Mouse (Mus musculus): ENCODE results near the gene Srms.

Gene Srms

GRCm38 (mm10) chr2:181213021-181213445, at the start of gene Srms:
Srms (minus strand) TSS chr2:181213185.
- no peak for DNase-seq (ENCODE audit: low spot score in 2 of 2)

DNA sequence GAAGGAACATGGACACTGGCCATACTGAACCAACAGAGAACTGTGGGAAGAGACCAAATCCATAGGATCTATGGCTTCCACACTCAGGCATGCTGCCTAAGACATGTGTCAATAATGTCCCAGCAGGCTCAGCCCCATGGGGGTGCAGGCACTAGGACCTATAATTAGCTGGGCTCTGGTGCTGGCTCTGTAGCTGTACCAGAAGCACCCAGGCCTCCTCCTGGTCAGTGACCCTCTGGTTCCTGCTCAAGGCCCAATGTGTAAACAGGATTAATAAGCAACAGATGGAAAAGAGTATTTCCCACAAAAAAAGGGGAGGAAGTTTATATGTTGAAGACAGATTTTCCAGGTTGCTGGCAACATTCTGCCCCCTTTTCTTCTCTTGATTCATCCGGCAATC, 40.3 kb upstream of the Srms start:
- no peak for DNase-seq (ENCODE audit: low spot score in 2 of 2)

DNA sequence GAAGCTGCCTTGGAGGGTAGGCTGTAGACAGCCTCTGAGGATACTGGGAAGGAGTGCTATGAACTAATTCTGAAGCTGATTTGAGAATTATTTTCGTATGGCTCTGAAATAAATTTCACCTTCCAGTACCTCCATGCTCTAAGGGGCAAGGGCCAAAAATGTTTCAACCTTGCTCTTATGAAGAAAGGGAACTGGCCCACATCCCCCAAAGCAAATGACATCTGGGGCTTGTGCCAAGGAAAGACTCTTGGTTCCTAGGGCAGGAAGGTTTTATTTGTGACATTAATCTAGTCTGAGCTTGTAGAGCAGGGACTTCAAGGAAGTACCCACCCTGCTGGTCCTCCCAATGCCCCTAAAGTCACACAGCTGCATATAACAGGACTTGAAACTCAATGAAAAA, 38.9 kb upstream of the Srms start:
- no peak for DNase-seq (ENCODE audit: low spot score in 2 of 2)

GRCm38 (mm10) chr2:181249217-181249616, 36.2 kb upstream of the Srms start:
- no peak for DNase-seq (ENCODE audit: low spot score in 2 of 2)

GRCm38 (mm10) chr2:181245031-181245430, 32.0 kb upstream of the Srms start:
- no peak for DNase-seq (ENCODE audit: low spot score in 2 of 2)

- DNase-seq (ENCODE audit: low spot score in 2 of 2), result no peak
Observed at GRCm38 (mm10) chr2:181243706-181244394, 30.9 kb upstream of the Srms start.

- no peak for DNase-seq (ENCODE audit: low spot score in 2 of 2)
Observed at GRCm38 (mm10) chr2:181242314-181242665, 29.3 kb upstream of the Srms start.

GRCm38 (mm10) chr2:181241602-181242313, 28.8 kb upstream of the Srms start, which contains the start of gene Helz2:
Helz2 (minus strand) TSS chr2:181242027.
- no peak for DNase-seq (ENCODE audit: low spot score in 2 of 2)

- DNase-seq (ENCODE audit: low spot score in 2 of 2), result no peak
Observed at GRCm38 (mm10) chr2:181240806-181241440, 27.9 kb upstream of the Srms start.

- peak in 1 of 2 experiments; percentile 15 for DNase-seq (ENCODE audit: low spot score in 2 of 2)
Observed at GRCm38 (mm10) chr2:181239261-181239660, 26.3 kb upstream of the Srms start.

DNA sequence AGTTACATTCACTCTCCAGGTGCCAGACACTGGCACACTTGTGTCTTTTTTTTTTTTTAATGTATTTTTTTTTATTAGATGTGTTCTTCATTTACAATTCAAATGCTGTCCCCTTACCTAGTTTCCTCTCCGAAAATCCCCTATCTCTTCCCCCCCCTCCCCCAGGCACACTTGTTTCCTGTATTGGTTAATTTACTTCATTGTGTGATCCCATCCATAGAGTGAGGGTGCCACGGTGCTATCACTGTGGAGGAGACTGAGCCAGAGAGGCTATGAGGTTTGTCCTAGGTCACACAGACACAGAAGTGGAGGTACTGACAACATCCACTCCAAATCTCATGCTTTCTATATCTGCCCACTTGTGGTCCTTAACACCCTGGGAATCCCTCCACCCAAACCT, 25.9 kb upstream of the Srms start:
- no peak for DNase-seq (ENCODE audit: low spot score in 2 of 2)

- no peak for DNase-seq (ENCODE audit: low spot score in 2 of 2)
Observed at GRCm38 (mm10) chr2:181238091-181238610, 25.2 kb upstream of the Srms start.

DNA sequence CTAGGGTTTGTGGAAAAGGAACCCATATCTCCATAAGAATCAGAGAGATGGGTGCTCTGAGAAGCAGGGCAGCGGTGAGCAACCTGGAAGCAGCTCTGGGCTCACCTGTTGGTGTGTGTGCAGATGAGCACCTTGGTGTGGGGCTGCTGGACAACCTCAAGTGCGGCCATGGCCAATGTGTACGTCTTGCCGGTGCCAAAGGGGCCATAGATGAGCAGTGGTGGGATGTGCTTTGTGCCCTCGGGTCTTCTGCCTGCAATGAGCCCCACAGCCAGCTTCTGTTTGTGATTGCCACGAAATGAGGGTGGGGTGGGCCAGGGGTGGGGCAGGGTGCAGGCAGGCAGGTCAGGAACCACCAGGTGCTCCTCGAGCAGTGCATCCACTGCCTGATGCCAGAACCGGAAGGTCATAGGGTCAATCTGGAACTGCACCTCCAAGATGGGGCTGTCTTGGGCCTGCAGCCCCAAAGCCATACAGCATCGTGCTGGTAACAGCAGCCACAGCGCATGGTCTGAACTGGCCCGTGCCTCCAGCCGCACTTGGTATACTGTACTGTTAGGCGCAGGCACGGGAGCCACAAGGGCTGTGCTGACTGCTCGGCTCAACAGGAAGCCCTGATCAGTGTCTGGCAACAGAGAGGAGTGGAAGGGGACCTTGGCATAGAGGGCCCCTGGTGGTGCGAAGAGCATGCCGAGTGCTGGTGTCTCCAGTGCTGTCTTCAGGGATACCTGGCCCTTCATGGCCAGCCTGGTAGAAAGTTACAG, 24.4 kb upstream of the Srms start:
- DNase-seq (ENCODE audit: low spot score in 2 of 2), result no peak

- no peak for DNase-seq (ENCODE audit: low spot score in 2 of 2)
Observed at GRCm38 (mm10) chr2:181235681-181236566, 22.9 kb upstream of the Srms start.

GRCm38 (mm10) chr2:181234680-181235079, 21.7 kb upstream of the Srms start:
- DNase-seq (ENCODE audit: low spot score in 2 of 2), result no peak

DNA sequence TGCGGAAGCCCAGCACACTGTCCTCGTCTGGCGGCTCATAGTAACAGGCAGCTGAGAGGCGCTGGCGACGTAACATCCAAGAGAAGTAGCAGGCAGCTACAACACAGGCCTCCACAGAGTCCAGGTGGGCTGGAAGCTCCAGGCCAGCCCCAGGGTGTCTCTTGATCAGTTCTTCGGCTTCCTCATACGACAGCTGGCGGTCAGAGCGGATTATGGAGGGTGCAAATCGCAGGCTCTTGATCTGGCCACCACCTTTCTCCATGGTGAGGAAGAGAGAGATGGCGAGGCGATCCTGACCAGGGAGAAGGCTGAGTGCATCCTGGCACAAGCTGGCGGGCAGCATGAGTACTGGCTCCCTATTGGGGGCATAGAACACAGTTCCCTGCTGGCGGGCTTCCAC, 20.5 kb upstream of the Srms start:
- DNase-seq (ENCODE audit: low spot score in 2 of 2), result no peak

- no peak for DNase-seq (ENCODE audit: low spot score in 2 of 2)
Observed at GRCm38 (mm10) chr2:181231171-181231570, 18.2 kb upstream of the Srms start.

GRCm38 (mm10) chr2:181228335-181228734, 15.3 kb upstream of the Srms start:
- no peak for DNase-seq (ENCODE audit: low spot score in 2 of 2)

- DNase-seq (ENCODE audit: low spot score in 2 of 2), result no peak
Observed at GRCm38 (mm10) chr2:181227122-181227521, 14.1 kb upstream of the Srms start.

GRCm38 (mm10) chr2:181224994-181225393, 12.0 kb upstream of the Srms start:
- no peak for DNase-seq (ENCODE audit: low spot score in 2 of 2)

- no peak for DNase-seq (ENCODE audit: low spot score in 2 of 2)
Observed at GRCm38 (mm10) chr2:181220361-181220760, 7.4 kb upstream of the Srms start.

All from right cerebral cortex, postnatal 36 days (tissue).